In the genomic region with DNA sequence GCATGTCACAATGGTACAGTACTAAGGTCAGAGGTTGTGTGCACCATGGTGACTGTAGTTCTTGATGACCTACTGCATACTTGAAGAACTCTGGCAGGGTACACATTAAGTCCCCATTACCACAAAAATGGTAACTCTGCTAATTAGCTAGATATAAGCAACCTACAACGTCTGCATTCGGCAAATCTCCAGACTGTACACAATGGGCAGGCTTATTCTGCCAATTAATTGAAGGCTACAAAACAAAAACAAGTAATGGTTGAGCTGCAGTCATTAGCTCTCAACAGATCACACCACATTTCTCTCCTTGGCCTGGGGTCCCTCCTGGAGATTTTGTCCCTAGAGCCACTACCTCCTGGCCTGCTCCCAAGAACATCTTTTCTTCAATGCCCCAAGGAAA, we compare ENCODE assay signal across 27 mouse cellular contexts.
DNase-seq lines count a peak whose midpoint lies in the region; ATAC-seq and TF ChIP-seq lines count a peak whose summit lies in the region.
"Had no signal": no experiment of that assay in that cellular context is flagged by ENCODE, and none has a peak within 500 bp of the region (broad histone marks: within the 10 kb centered on the region; RNA-seq: fewer than 3 reads in every experiment).

No protein-coding gene starts in this region.

- H3K27ac ChIP-seq in embryonic facial prominence, embryonic 14.5 days (replicated peaks; ENCODE audit: low read depth, low read length) = no peak overlapping the region
- H3K27ac ChIP-seq in embryonic facial prominence, embryonic 10.5 days (replicated peaks) = no peak overlapping the region
- no peak overlapping the region for H3K27ac ChIP-seq in forebrain, embryonic 14.5 days (ENCODE audit: low read depth, low read length)
- no peak overlapping the region for H3K27ac ChIP-seq in forebrain, postnatal 0 days (ENCODE audit: low read depth, low read length)
- no peak overlapping the region for H3K27ac ChIP-seq in forebrain, embryonic 16.5 days (ENCODE audit: low read length)
- H3K27ac ChIP-seq in midbrain, embryonic 11.5 days (ENCODE audit: low read depth, low read length) = no peak overlapping the region
- H3K27ac ChIP-seq: embryonic facial prominence, embryonic 15.5 days; gastrocnemius, adult 2 months; heart, embryonic 10.5 days; heart, embryonic 13.5 days; hindbrain, embryonic 14.5 days; hindbrain, postnatal 0 days had no signal

- no peak overlapping the region for H3K9ac ChIP-seq in embryonic facial prominence, embryonic 14.5 days (ENCODE audit: low read depth, low read length)
- H3K9ac ChIP-seq in forebrain, embryonic 14.5 days (ENCODE audit: low read length) = no peak overlapping the region
- no peak overlapping the region for H3K9ac ChIP-seq in forebrain, postnatal 0 days
- no peak overlapping the region for H3K9ac ChIP-seq in forebrain, embryonic 16.5 days (replicated peaks; ENCODE audit: low read depth, low read length)
- H3K9ac ChIP-seq in midbrain, embryonic 11.5 days (ENCODE audit: low read length) = no peak overlapping the region
- H3K9ac ChIP-seq: embryonic facial prominence, embryonic 15.5 days; heart, embryonic 13.5 days; hindbrain, embryonic 14.5 days had no signal

- no peak overlapping the region for H3K4me3 ChIP-seq in embryonic facial prominence, embryonic 14.5 days (ENCODE audit: low read depth, low read length)
- H3K4me3 ChIP-seq in embryonic facial prominence, embryonic 10.5 days = no peak overlapping the region
- H3K4me3 ChIP-seq in forebrain, embryonic 14.5 days (ENCODE audit: low read depth, low read length) = no peak overlapping the region
- H3K4me3 ChIP-seq in forebrain, postnatal 0 days (ENCODE audit: low read depth, low read length) = no peak overlapping the region
- no peak overlapping the region for H3K4me3 ChIP-seq in forebrain, embryonic 16.5 days (replicated peaks; ENCODE audit: low read length)
- H3K4me3 ChIP-seq in midbrain, embryonic 11.5 days (ENCODE audit: low read depth, low read length) = no peak overlapping the region
- H3K4me3 ChIP-seq: embryonic facial prominence, embryonic 15.5 days; gastrocnemius, adult 2 months; heart, embryonic 10.5 days; heart, embryonic 13.5 days had no signal

- no peak for TF ChIP-seq CTCF in forebrain, postnatal 0 days (IDR thresholded peaks at IDR 0.05; ENCODE audit: low read depth)

- WGBS in embryonic facial prominence, embryonic 14.5 days = 86% methylated on average over 2 of the region's 2 CpGs
- 80% methylated on average over 2 of the region's 2 CpGs for WGBS in embryonic facial prominence, embryonic 10.5 days
- 12% methylated on average over 2 of the region's 2 CpGs for WGBS in forebrain, embryonic 14.5 days
- WGBS in forebrain, postnatal 0 days = 20% methylated on average over 2 of the region's 2 CpGs
- 21% methylated on average over 2 of the region's 2 CpGs for WGBS in forebrain, embryonic 16.5 days
- WGBS in midbrain, embryonic 11.5 days = 81% methylated on average over 2 of the region's 2 CpGs

- H3K4me1 ChIP-seq in embryonic facial prominence, embryonic 14.5 days (ENCODE audit: control insufficient read depth, insufficient read depth, low read length) = no peaks in the 10 kb centered on the region
- no peaks in the 10 kb centered on the region; the same call in 1 of the 2 replicates for H3K4me1 ChIP-seq in embryonic facial prominence, embryonic 10.5 days
- 0 out of 2 replicates have a peak, but pooled peaks cover 2% of the 10 kb centered on the region for H3K4me1 ChIP-seq in forebrain, embryonic 14.5 days (ENCODE audit: control insufficient read depth, insufficient read depth, low read length)
- H3K4me1 ChIP-seq in forebrain, postnatal 0 days (ENCODE audit: insufficient read depth) = no peaks in the 10 kb centered on the region
- peaks cover 6% of the 10 kb centered on the region for H3K4me1 ChIP-seq in forebrain, embryonic 16.5 days (replicated peaks; ENCODE audit: control insufficient read depth, insufficient read depth, low read length)
- H3K4me1 ChIP-seq in midbrain, embryonic 11.5 days (ENCODE audit: control insufficient read depth, insufficient read depth, low read length) = no peaks in the 10 kb centered on the region
- H3K4me1 ChIP-seq: embryonic facial prominence, embryonic 15.5 days had no signal

- H3K36me3 ChIP-seq in embryonic facial prominence, embryonic 14.5 days (ENCODE audit: control insufficient read depth, insufficient read depth, low read length) = no peaks in the 10 kb centered on the region
- no peaks in the 10 kb centered on the region for H3K36me3 ChIP-seq in embryonic facial prominence, embryonic 10.5 days (replicated peaks)
- no peaks in the 10 kb centered on the region for H3K36me3 ChIP-seq in forebrain, embryonic 14.5 days (ENCODE audit: control insufficient read depth, insufficient read depth, low read length)
- no peaks in the 10 kb centered on the region for H3K36me3 ChIP-seq in forebrain, postnatal 0 days (ENCODE audit: insufficient read depth)
- H3K36me3 ChIP-seq in forebrain, embryonic 16.5 days (ENCODE audit: control insufficient read depth, insufficient read depth) = no peaks in the 10 kb centered on the region
- H3K36me3 ChIP-seq in midbrain, embryonic 11.5 days (ENCODE audit: control insufficient read depth, insufficient read depth, low read length) = no peaks in the 10 kb centered on the region
- H3K36me3 ChIP-seq: embryonic facial prominence, embryonic 15.5 days; heart, embryonic 10.5 days; heart, embryonic 13.5 days had no signal

- H3K27me3 ChIP-seq in embryonic facial prominence, embryonic 14.5 days (replicated peaks; ENCODE audit: control insufficient read depth, insufficient read depth, low read length) = no peaks in the 10 kb centered on the region
- peaks cover 7% of the 10 kb centered on the region; the same call in 1 of the 2 replicates for H3K27me3 ChIP-seq in embryonic facial prominence, embryonic 10.5 days (replicated peaks; ENCODE audit: low read depth, poor library complexity, severe bottlenecking)
- no peaks in the 10 kb centered on the region for H3K27me3 ChIP-seq in forebrain, embryonic 14.5 days (replicated peaks; ENCODE audit: control insufficient read depth, insufficient read depth, low read length)
- no peaks in the 10 kb centered on the region for H3K27me3 ChIP-seq in forebrain, postnatal 0 days (ENCODE audit: insufficient read depth, low read length)
- H3K27me3 ChIP-seq in forebrain, embryonic 16.5 days (replicated peaks; ENCODE audit: control insufficient read depth, insufficient read depth, low read length) = no peaks in the 10 kb centered on the region
- no peaks in the 10 kb centered on the region for H3K27me3 ChIP-seq in midbrain, embryonic 11.5 days (ENCODE audit: control insufficient read depth, insufficient read depth, low read length)
- H3K27me3 ChIP-seq: embryonic facial prominence, embryonic 15.5 days; heart, embryonic 13.5 days; Patski had no signal

- ATAC-seq in embryonic facial prominence, embryonic 14.5 days (ENCODE audit: low read depth) = peak; percentile 47; the same call in 1 of the 2 replicates
- ATAC-seq in forebrain, embryonic 14.5 days = peak; percentile 85
- no peak for ATAC-seq in forebrain, postnatal 0 days
- peak; percentile 66 for ATAC-seq in forebrain, embryonic 16.5 days
- no peak for ATAC-seq in midbrain, embryonic 11.5 days (ENCODE audit: low FRiP score)
- ATAC-seq: hindbrain, postnatal 0 days; inflammation-experienced regulatory T-cells, adult 6 months; intestine, embryonic 16.5 days; Patski had no signal

- no peak for DNase-seq in embryonic facial prominence, embryonic 14.5 days (ENCODE audit: low spot score)
- DNase-seq in embryonic facial prominence, embryonic 10.5 days (ENCODE audit: low spot score) = no peak
- DNase-seq in forebrain, embryonic 14.5 days (ENCODE audit: low spot score) = peak; percentile 83
- no peak for DNase-seq in forebrain, postnatal 0 days
- DNase-seq in Muller cell, postnatal 12 days (ENCODE audit: inconsistent ontology term) = peak; percentile 35
- DNase-seq in midbrain, embryonic 11.5 days (ENCODE audit: low spot score, missing footprints) = no peak
- DNase-seq: adrenal gland, postnatal 14 days; cerebellum, adult 11-12 months; cerebellum, adult 8-10 months; cerebellum, postnatal 10 days; cerebellum, postnatal 36 days; embryo, embryonic 11 days; gastrocnemius, adult 2 months; gastrocnemius, postnatal 14 days; heart, adult 18-20 months; heart, postnatal 14 days; heart, postnatal 4 days; kidney, adult 18-20 months had no signal

- H3K9me3 ChIP-seq in embryonic facial prominence, embryonic 14.5 days (ENCODE audit: control insufficient read depth, low read length) = no peaks in the 10 kb centered on the region
- H3K9me3 ChIP-seq in embryonic facial prominence, embryonic 10.5 days = no peaks in the 10 kb centered on the region
- H3K9me3 ChIP-seq in forebrain, embryonic 14.5 days (replicated peaks; ENCODE audit: control insufficient read depth, low read length) = no peaks in the 10 kb centered on the region
- H3K9me3 ChIP-seq in forebrain, postnatal 0 days (ENCODE audit: low read length) = no peaks in the 10 kb centered on the region
- no peaks in the 10 kb centered on the region for H3K9me3 ChIP-seq in forebrain, embryonic 16.5 days (ENCODE audit: control insufficient read depth, low read length)
- no peaks in the 10 kb centered on the region for H3K9me3 ChIP-seq in midbrain, embryonic 11.5 days (ENCODE audit: control insufficient read depth, low read length)
- H3K9me3 ChIP-seq: embryonic facial prominence, embryonic 15.5 days; heart, embryonic 10.5 days; heart, embryonic 13.5 days had no signal

- no peak overlapping the region for H3K4me2 ChIP-seq in embryonic facial prominence, embryonic 14.5 days (ENCODE audit: low read depth, low read length)
- H3K4me2 ChIP-seq in forebrain, embryonic 14.5 days (ENCODE audit: low read length) = no peak overlapping the region
- H3K4me2 ChIP-seq in forebrain, postnatal 0 days (ENCODE audit: low read depth) = no peak overlapping the region
- no peak overlapping the region for H3K4me2 ChIP-seq in forebrain, embryonic 16.5 days (ENCODE audit: low read length)
- H3K4me2 ChIP-seq in midbrain, embryonic 11.5 days = no peak overlapping the region
- H3K4me2 ChIP-seq: embryonic facial prominence, embryonic 15.5 days; heart, embryonic 13.5 days; hindbrain, embryonic 14.5 days had no signal

Comparison
In these comparisons a context has a peak if more than half of its experiments do, and no peak if none do; other contexts are left out.
1. ATAC-seq: peak in embryonic facial prominence, embryonic 14.5 days (single experiment), forebrain, embryonic 14.5 days (single experiment) and forebrain, embryonic 16.5 days (single experiment); none in forebrain, postnatal 0 days (single experiment) and midbrain, embryonic 11.5 days (single experiment).
2. DNase-seq: peak in forebrain, embryonic 14.5 days (single experiment) and Muller cell, postnatal 12 days (single experiment); none in embryonic facial prominence, embryonic 14.5 days (single experiment), embryonic facial prominence, embryonic 10.5 days (single experiment), forebrain, postnatal 0 days (single experiment) and midbrain, embryonic 11.5 days (single experiment).